Mouse (Mus musculus) lung, postnatal 0 days (tissue): ENCODE results near the gene Unc93a.
"Not testable (repeated sequence)": the region's sequence is repeated elsewhere in the genome, so short reads cannot be mapped to it uniquely, and the experiment has no call there.

Source experiments
- CTCF ChIP-seq: IDR thresholded peaks from 2 replicates; pipeline ENCODE4 v1.5.1; 2016; ENCODE audit warnings: antibody characterized with exemption, mild to moderate bottlenecking
- EP300 ChIP-seq: IDR thresholded peaks from 2 replicates; pipeline ENCODE4 v1.6.1; 2016; ENCODE audit warnings: antibody characterized with exemption, mild to moderate bottlenecking, control low read depth

DNA sequence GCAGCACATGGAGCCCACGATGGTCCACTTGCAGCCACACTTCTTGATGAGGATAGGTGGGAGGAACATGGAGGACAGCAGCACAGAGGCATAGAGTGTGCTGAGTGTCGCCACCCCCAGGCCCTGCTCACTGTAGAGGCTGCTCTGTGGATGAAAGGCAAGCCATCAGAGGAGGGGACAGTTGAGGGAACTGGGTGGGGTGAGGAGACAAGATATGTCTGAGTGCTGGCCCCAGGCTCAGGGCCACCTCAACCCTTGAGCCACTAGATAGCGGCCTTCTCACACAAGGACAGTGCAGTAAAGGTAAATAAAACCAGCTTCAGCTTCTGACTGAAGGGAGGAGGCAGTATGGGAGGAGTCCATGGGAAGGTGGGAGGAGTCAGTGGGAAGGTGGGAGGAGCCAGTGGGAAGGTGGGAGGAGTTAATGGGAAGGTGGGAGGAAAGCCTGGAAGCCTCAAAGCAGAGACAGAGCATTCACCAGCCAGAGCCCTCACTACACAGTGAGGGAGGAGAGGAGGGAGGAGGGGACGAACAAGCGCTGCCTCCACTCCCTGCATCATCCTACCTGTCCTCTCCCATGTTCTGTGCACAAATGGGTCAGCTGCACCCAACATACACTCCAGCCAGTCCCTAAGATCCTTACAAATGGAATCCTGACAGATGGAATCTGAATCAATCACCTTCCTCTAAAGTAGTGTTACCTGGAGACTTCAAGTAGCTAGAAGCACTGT, 8.1 kb downstream of the Unc93a start:
- TF ChIP-seq EP300, CTCF: not testable (repeated sequence)
